Mouse (Mus musculus): ENCODE results near the gene Rbm34.

Gene Rbm34

DNA sequence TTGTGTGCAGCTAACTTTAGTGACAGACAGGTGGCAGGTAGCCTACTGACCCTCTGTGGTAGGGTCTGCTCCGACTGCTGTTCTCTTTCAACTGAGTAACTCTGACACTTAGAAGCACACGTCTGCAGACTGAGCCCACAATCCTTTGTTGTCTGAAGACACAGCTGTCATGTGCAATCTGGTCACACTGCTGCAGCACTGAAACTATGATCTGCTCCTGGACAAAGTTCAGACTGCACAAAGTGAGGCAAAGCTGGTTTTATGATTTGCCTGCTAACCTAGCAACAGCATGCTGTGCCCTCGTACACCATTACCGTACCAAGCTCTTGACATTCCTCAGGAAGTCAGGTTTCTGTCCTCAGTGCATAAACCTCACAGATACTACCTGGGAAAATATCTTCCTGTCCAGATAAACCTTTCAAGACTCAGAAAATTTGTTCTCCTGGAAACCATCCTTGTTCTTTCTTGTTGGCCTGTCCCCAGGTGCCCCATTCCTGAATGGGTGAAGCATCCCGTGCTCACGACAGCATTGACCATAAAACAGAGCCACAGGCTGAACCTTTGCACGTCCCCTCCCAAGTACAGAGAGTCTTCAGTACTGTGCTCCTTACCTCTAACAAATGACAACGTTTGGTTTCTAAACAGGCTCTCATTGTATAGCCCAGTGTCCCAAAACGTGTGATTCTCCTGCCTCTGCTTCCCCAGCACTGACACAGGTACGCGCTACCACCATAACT, 18.8 kb downstream of the Rbm34 start:
- no peak for DNase-seq

DNA sequence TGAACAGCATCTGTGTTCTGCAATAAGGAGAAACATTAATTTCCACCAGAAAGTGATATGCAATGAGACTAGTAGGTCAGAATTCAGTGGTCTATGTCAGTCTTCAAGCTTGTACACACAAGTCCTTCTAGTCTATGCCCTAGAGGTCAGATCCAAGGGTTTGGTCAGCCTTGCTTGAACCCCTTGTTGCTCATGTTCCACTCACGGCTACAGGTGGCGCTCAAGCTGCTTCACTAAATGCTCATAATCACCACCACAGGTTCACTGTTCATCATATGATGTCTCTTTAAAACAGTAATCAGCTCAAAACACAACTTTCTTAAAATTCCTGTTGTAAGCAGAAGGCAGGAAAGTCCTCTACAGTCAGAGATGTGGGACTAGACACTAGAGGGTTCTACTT, 21.3 kb downstream of the Rbm34 start:
- DNase-seq, result no peak

DNA sequence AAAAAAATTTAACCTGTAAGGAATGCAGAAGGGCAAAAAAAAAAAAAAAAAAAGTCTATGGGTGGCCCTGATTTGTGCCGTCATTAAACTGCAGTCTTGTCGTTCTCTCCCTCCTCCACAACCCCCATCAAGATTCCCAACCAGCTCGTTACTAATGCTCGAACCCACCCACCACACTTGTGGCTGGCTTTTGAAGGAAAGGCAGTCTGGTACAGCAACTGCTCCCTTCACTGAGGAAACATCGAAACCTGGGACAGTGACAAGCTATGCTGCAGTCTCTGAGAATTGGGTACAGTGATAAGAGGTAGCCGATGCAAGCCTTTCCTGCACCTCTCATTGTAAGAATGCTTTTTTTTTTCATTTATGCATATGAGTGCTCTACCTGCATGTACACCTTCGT, 24.4 kb downstream of the Rbm34 start:
- no peak for DNase-seq

DNA sequence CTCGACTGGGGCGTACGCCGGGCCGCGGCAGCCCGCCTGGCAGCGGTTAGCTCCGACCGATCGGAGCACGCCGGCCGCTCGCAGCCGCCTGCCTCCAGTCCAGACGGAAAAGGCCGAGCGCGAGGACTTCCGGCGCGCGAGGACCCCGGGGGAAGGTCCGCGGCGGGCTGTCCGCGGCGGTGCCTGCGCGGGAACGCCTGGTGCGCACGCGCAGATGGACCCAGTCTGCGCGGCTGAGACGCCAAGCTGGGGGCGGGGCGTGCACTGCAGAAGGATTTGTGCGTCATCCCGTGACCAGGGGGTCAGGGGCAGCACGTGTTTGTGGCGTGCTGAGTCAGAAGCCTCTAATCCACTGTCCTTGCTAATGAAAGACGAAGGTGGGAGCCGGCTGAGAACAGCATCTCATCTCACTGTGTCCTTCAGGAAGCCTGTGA, 25.1 kb downstream of the Rbm34 start, which contains the start of gene Tomm20:
TSS of gene Tomm20 (minus strand) at position 115 of the 434 bp plus-strand sequence.
- DNase-seq, result peak; percentile 99

DNA sequence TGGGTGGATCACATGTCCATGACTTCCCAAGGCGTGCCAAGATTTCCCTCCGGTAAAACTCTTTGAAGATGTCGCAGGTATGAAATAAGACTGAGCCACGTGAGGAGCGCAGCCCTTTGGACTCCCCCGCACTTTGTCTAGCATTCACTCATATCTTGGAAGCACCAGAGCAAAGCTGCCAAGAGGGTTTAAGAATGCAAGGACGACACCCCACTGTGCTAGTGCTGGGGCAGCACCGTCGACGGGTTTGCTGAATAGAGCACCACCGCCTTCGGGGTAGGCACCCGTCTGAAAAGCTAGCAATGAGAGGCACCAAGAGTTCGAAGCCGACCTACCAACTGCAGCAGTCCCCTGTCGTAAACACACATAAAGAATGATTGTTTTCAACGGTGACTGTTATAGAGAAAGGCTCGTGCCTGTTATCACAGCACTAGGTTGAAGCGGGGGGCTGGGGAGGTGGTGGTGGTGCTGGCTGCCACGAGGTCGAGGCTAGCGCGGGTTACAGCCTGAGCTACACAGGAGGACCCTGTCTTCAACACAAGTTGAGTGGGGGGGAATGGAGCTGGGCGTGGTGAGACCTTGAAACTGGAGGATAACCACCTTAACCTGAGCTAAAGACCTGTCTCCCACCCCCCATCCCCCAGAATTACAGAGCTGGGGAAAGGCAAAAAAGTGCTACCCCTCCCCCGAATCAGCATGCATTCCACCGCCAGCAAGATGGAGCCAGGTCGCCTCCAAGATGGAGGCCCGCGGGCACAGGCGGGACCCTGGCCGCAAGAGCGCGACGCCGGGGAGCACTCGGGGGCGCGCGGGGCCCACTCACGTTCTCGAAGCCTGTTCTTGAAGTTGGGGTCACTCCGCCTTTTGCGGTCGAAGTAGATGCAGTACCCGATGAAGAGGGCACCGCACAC, 25.8 kb downstream of the Rbm34 start:
- DNase-seq, result peak; percentile 74

- no peak for DNase-seq
These were observed 27.3 kb downstream of the Rbm34 start for GRCm38 (mm10) chr8:126943565-126943964.

DNA sequence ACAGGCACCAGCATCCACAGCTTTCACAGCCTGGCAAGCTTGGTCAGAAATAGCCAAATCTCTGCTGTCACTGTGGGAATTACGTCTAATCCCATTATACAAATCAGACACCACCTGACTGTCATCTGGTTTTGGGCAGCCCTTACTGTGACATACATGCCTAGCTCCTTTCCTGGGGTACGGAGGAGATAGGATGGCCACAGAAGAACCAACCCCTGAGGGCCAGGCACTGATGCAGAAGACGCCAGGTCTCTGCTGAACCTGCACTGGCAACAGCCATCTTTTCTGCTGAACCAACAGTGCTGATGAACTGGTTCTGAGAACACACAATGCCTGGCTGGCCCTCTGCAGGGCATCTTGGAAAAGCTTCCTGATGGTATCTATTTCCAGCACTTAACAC, 33.5 kb downstream of the Rbm34 start:
- no peak for DNase-seq

- DNase-seq, result no peak
These were observed 34.9 kb downstream of the Rbm34 start for GRCm38 (mm10) chr8:126935932-126936331.

DNA sequence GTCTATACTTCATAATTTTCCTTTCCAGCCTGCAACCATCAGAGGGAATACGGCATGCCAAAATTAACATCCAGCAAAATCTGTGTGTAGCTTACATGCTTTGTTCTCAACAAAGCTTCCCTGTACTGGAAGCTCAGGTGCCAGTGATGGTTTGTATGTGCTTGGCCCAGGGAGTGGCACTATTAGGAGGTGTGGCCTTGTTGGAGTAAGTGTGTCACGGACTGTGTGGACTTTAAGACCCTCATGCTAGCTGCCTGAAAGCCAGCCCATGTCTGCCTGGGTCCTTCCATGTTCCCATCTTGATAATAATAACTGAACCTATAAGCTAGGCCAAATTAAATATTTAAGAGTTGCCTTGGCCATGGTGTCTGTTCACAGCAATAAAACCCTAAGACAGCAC, 35.5 kb downstream of the Rbm34 start:
- no peak for DNase-seq

GRCm38 (mm10) chr8:126932656-126933055, 38.2 kb downstream of the Rbm34 start:
- DNase-seq, result no peak

DNA sequence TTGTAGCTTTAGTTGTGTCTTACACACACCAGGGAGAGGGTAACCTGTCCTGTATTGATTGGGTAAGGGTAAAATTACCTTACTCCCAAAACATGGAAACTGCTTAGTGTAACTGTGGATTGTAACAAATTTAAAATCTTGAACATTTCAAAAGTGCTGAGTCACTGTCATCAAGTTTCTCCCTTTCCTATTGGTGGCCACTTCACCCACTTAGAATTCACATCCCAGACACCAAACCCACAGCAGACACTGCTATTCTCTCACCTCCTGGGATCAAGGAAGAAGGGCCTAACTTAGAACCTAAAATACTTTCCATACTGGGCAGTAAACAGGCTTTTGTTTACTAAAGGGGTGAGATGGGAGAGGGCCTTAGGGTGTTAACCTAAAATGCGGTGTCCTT, 38.6 kb downstream of the Rbm34 start:
- no peak for DNase-seq

GRCm38 (mm10) chr8:126931720-126932119, 39.2 kb downstream of the Rbm34 start:
- DNase-seq, result no peak

GRCm38 (mm10) chr8:126929607-126930161, 41.2 kb downstream of the Rbm34 start:
- peak; percentile 79 for DNase-seq

GRCm38 (mm10) chr8:126928755-126929505, 41.9 kb downstream of the Rbm34 start:
- peak; percentile 57 for DNase-seq

- DNase-seq, result peak; percentile 39
These were observed 42.8 kb downstream of the Rbm34 start for GRCm38 (mm10) chr8:126928028-126928427.

- no peak for DNase-seq
These were observed 43.8 kb downstream of the Rbm34 start for GRCm38 (mm10) chr8:126927058-126927457.

DNA sequence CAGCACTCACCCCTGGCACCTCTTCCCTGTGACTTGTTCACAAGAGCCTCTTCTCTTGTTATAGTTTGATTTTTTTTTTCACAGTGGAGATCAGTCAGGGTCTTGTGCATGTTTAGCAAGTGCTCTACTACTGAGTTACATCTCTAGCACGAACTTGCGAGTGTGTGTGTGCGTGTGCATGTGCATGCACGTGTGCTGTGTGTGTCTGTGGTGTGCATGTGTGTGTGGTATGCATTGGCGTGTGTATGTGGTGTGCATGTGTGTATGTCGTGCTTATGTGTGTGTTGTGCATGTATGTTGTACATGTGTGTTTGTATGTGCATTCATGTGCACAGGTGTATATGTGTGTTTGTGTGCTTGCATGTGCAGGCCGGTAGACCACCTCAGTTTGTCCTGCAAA, 47.9 kb downstream of the Rbm34 start:
- DNase-seq, result no peak

DNA sequence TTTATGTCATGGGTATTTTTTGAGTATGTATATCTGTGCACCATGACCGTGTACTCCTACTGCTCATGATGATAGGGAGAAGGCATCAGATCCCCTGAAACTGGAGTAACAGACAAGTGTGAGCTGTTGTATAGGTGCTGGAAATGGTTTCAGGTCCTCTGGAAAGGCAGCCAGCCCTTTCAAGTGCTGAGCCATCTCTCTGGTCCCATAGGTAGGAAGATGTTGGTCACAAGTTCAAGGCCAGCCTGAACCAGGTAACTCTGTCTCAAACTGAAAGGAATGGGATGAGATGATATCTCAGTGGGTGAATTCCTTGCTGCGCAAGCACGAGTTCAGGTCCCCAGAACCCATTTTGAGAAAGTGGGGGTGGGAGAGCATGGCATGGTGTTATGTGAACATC, 49.4 kb downstream of the Rbm34 start:
- no peak for DNase-seq

DNA sequence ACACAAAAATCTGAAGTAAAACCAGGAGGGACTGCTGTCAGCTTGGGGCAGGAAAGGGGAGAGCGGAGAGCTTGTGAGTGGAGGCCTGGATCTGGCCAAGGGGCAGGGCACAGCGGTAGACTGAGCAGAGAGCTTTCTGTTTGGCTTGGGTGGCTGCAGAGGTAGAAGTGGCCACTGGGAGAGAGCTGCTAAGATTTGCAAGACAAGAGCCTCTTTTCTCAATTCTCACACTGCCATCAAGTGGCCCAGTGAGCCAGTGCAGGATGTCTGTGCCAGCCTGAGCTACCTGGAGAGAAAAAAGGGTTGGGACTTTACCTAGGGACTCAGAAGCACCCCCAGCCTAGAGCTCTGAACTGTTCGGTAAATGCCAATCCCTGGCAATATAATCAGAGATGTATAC, 50.0 kb downstream of the Rbm34 start:
- peak; percentile 87 for DNase-seq

- no peak for DNase-seq
These were observed 50.5 kb downstream of the Rbm34 start for GRCm38 (mm10) chr8:126920386-126920785.

- no peak for DNase-seq
These were observed 51.2 kb downstream of the Rbm34 start for GRCm38 (mm10) chr8:126919703-126920102.

DNA sequence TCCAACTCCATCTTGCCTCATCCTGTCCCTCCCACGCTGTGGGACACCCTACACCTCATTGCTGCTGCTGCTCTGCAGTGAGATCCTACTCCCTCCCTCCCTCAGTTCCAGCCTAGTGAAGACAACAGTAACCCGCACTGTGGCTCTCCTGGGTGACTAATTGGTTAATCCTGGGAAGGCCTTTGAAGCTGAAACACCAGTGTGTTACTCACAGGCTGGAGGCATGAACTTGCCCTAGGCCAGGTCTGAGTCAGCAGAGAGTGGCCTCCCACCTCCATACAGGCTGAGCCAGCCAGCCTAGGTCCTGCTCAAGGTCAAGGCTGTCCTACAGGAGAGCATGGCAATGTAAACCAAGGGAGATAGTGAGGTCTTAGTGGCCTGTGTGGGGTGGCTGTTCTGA, 51.6 kb downstream of the Rbm34 start:
- DNase-seq, result peak; percentile 42

DNA sequence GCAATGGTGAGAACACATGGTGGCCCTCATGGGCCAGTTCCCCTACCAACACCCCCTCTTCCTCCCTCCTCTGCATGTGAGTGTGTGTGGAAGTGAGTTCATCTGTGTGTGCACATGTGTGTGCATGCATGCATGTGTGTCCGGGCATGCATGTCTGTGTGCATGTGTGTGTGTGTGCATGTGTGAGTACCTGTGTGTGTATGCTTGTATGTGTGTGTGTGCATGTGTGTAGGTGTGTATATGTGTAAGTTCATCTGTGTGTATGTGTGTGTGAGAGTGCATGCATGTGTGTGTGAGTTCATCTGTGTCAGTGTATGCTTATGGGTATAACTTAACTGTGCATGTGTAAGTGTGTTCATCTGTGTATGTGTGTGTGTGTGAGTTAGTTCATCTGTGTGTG, 52.5 kb downstream of the Rbm34 start:
- no peak for DNase-seq

Data from kidney, postnatal 10 days (tissue).